Mouse (Mus musculus) heart, adult 9 months (tissue): ENCODE results near the gene Casz1.

Experiments
- DNase-seq, 2 experiments: peaks; one replicate each; pipeline ENCODE4 v3.0.0; 2022; ENCODE audit warnings: low spot score in 2 of 2

Gene Casz1

GRCm38 (mm10) chr4:148964541-148965310 lies 160.5 kb downstream of the Casz1 start:
- no peak for DNase-seq

GRCm38 (mm10) chr4:148966132-148966531 lies 161.9 kb downstream of the Casz1 start:
- DNase-seq, result no peak

GRCm38 (mm10) chr4:148968859-148969258 lies 164.6 kb downstream of the Casz1 start:
- no peak for DNase-seq

GRCm38 (mm10) chr4:148969610-148970009 lies 165.4 kb downstream of the Casz1 start:
- DNase-seq, result peak in 1 of 2 experiments; percentile 44

GRCm38 (mm10) chr4:148970742-148971141 lies 166.5 kb downstream of the Casz1 start:
- no peak for DNase-seq

- no peak for DNase-seq
Measured at GRCm38 (mm10) chr4:148971613-148972242, 167.5 kb downstream of the Casz1 start.

GRCm38 (mm10) chr4:148972707-148973106 lies 168.5 kb downstream of the Casz1 start:
- no peak for DNase-seq

- DNase-seq, result no peak
Measured at GRCm38 (mm10) chr4:148973387-148973786, 169.2 kb downstream of the Casz1 start.

- no peak for DNase-seq
Measured at GRCm38 (mm10) chr4:148974833-148975232, 170.6 kb downstream of the Casz1 start.

GRCm38 (mm10) chr4:148978221-148978855 lies 174.1 kb downstream of the Casz1 start:
- DNase-seq, result no peak

- no peak for DNase-seq
Measured at GRCm38 (mm10) chr4:148978926-148979325, 174.7 kb downstream of the Casz1 start.

- DNase-seq, result no peak
Measured at GRCm38 (mm10) chr4:148979837-148980236, 175.6 kb downstream of the Casz1 start.

- no peak for DNase-seq
Measured at GRCm38 (mm10) chr4:148982274-148982673, 178.0 kb downstream of the Casz1 start.

- no peak for DNase-seq
Measured at GRCm38 (mm10) chr4:148984701-148985540, 180.7 kb downstream of the Casz1 start.

GRCm38 (mm10) chr4:148985541-148986476 lies 181.6 kb downstream of the Casz1 start:
- DNase-seq, result no peak

- no peak for DNase-seq
Measured at GRCm38 (mm10) chr4:148990038-148990437, 185.8 kb downstream of the Casz1 start.

GRCm38 (mm10) chr4:148993948-148994347 lies 189.7 kb downstream of the Casz1 start:
- DNase-seq, result no peak

GRCm38 (mm10) chr4:149000746-149001145 lies 196.5 kb downstream of the Casz1 start:
- DNase-seq, result no peak

- no peak for DNase-seq
Measured at GRCm38 (mm10) chr4:149001515-149001914, 197.3 kb downstream of the Casz1 start.

- DNase-seq, result no peak
Measured at GRCm38 (mm10) chr4:149002441-149003093, 198.3 kb downstream of the Casz1 start.
